Mouse (Mus musculus): ENCODE data around the gene Ccdc63.

The Ccdc63 gene

DNA sequence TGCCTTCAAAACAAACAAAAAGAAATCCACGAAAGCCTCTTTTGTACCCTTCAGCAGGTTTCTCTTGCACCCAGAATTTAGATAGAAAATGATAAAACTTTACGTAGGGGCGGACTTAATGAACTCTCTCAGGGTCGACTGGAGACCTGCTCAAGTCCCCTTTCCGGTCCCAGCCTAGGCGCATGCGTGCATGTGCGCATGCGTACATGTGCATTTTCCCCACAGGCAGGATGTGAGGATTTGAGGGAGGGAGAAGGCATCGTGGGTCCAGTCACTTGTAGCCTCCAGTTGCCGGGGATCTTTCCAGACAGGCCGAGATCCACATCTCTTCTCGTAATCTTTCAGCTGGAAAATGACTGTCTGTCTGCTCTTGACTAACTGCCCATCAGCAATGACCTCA lies 59.2 kb downstream of the Ccdc63 start:
- DNase-seq = no peak

DNA sequence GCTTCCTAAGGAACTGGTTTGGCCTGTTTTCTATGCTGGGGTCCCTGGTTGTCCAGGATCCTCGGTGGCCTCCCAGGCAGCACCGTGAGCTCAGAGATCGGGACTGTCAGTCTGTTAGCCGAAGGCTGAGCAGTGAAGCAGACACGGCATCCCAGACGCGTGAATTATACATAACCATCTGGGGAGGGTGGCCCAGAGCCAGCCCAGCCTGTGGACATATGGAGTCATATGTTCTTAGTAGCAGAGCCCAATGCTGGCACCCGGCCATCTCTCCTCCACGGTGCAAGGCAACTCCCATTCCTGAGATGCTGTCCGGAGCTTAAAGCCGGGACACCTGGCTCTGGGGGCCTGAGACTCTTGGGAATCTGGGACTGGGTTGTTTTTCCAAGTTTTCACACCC lies 59.7 kb downstream of the Ccdc63 start:
- peak; percentile 79 for DNase-seq

DNA sequence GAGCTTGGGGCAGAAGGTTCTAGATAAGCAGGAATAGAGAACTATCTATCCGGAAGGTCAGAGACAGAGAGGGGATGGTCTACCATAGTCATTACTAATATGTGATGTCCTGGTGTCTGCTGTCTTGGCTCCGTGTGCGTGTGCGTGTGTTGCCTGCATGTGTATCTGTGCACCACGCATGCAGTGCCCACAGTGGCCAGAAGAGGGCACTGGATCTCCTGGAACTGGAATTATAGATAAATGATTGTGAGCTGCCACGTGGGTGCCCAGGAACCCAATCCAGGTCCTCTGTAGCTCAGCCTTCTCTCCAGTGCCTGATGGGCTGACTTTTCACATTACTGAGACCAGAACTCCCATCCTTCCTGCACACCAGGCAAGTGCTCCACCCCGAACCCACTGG lies 60.8 kb downstream of the Ccdc63 start:
- no peak for DNase-seq

DNA sequence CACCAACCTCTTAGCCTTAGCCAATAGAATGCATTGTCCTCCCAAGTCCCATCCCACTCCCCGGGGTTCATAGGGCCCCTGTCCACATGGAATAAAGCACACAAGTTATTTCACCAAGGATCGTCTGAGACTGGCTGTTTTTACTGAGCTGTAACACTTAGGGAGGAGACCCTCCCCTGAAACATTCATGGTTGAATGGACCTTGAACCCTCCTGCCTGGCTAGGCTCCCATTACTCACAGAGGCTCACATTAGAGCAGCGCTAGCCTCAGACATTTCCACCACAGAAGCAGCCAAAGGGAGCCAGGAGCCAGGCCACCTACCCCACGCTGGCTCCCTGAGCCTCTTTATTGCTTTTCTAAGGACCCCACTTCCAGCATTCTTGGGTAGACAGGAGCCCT lies 63.4 kb downstream of the Ccdc63 start:
- DNase-seq = no peak

DNA sequence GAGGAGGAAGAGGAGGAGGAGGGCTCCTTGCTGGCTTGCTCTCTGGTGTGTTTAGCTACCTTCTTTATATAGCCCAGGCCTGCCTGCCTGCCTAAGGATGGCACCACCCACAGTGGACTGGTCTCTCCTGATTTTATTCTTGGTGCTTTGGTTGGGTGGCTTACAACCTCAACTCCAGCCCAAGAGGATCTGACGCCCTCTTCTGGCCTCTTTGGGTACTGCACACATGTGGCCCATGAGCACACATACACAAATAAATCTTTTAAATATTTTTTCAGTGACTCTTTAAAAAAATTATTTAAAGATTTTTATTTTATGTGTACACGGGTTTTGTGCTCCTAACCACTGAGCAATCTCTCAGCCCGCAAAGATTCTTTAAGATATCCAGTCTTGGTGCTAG lies 64.9 kb downstream of the Ccdc63 start:
- DNase-seq = no peak

DNA sequence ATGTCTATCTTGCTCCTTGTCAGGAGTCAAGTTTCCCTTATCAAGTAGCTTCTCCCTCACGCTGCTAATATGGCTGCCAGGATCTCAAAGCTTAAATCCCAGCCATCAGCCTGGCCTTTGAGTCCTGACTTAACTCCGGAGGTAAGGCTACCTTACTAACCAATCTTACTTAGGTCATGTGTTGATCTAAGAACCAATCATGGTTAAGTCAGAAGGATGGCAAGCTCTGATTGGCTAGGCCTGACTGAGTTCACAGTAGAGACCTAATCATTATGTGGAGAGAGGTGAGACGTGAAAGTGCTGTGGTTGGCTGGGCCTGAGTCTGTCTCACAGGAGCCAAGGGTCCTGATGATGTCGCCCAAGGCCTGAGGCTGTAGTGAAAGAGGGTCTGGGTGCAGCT lies 68.6 kb downstream of the Ccdc63 start:
- no peak for DNase-seq

DNA sequence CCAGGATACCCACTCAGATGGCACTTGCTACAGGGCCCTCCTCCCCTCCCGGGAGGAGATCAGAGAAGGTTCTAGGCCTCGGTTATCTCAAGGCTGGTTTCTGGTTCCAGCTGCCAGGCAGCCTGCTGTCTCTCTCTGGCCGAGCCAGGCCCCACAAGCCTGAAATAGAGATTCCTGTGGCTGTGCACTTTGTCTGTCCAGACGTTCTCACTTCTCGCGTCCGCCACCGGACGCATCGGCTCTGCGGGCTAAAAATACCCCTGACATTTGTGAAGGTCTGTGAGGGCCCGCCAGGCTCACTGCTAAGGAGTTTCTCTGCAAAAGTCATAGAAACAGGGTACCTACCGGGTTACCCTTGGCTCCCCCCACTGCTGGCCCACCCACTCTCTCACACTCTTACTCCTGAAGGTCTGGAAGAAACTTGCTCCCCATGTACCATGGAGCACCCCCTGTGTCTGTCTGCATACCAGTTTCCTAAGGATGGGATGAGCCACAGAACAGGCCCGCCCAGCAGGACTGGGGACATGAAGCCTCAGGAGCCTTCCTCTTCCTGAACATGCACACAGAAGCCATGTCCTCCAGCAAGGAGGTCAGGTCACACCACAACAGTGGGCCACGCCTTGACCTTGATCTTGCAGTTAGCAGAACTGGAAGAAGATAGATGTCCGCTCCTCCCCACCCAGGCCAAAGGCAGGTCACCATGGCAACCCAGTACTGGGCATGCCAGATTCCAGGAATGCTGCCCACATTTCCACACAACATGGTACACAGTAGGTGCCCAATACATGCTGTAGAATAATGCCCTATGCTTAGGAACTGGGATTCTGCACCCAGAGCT lies 69.4 kb downstream of the Ccdc63 start:
- peak; percentile 23 for DNase-seq

DNA sequence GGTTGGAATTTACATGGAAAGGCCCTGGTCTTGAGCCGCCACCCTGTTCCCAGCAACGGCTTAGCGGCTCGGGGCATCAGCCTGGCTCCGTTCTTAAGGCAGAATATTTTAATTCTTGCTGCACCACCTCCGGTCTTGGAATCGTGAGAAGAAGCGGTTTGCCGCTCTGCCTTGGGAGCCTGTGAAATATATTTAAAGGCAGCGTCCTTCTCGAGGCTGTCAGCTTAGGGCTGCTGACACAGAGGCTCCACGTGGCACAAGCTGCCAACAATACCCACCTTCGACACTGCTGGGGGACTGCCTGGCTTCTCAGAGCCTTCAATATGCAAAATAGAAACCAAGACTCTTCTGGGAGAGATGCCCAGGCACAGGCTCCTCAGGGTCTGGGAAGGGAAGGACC lies 72.1 kb downstream of the Ccdc63 start:
- DNase-seq = no peak

DNA sequence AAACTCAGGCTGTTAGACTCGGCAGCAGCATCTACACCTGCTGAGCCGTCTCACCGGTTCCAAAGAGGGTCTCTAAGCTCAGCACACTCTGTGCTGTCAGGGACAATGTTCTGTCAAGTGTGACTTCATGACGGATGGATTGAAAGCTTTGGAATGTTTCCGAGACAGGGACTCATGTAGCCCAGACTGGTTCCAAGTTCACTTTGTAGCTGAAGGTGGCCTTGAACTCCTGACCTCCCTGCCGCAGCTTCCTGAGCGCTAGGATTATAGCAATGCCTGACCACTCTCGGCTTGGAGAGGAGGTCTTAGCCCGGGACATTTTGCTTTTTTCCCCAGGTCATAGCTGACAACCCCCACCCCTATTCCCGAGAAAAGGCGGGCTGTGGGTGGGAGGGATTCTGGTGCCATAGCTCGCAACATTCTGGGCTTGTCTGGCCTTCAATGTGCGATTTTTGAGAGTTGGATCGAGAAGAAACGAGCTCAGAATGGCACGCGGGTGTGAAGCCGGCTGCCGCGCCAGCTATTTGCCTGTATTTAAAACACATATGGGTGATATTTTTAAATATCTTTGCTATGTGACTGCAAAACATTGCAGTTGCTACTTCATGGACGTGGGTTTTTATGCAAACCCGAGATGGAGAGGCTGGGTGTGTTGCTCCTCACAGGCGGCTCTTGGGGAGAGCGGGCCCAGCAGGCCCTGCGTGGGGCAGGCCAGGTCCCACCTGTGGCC lies 77.3 kb downstream of the Ccdc63 start:
- DNase-seq = peak; percentile 60

DNA sequence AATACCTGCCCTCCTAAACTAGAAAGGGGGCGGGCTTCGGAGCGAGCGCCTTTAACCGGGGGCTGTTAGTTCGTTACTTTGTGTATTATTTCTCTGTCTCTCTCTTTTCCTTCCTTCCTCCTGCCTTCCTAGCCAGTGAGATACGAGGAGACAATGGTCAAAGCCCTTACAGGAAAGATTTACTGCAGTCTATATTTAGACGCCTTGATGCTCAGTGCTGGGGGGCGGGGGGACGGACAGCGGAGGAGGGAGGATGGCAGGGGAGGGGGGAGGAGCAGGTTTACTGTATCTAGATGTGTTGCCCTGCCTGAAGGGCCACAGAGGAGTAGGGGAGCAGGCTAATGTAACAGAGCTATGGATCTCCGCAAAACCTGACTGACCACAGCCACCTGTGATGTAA lies 78.1 kb downstream of the Ccdc63 start:
- DNase-seq = no peak

DNA sequence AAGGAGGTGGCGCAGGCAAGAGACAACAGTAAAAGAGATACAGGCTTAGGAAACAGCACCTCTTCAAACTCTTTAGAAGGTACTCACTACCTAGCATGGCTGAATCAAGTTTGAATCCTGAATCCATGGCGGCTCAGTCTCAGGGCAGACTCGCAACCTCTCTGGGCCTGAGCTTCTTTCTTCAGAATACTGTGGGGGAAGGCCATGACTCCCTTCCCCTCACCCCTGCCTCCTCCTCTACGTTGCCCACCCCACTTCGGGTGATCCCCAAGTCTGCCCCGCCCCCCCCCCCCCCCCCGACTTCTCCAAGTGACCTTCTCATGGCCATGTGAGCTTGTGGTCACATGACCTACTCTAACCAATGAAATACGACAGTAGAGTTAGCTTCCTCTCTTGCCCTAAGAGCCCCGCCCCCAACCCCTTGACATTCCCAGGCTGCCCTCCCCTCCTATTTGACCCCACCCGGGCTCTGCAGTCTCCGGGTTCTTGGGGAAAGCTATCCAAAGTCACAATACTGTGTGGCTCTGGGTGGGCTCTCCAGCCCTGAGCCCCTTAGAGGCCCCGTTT lies 79.8 kb downstream of the Ccdc63 start:
- no peak for DNase-seq

DNA sequence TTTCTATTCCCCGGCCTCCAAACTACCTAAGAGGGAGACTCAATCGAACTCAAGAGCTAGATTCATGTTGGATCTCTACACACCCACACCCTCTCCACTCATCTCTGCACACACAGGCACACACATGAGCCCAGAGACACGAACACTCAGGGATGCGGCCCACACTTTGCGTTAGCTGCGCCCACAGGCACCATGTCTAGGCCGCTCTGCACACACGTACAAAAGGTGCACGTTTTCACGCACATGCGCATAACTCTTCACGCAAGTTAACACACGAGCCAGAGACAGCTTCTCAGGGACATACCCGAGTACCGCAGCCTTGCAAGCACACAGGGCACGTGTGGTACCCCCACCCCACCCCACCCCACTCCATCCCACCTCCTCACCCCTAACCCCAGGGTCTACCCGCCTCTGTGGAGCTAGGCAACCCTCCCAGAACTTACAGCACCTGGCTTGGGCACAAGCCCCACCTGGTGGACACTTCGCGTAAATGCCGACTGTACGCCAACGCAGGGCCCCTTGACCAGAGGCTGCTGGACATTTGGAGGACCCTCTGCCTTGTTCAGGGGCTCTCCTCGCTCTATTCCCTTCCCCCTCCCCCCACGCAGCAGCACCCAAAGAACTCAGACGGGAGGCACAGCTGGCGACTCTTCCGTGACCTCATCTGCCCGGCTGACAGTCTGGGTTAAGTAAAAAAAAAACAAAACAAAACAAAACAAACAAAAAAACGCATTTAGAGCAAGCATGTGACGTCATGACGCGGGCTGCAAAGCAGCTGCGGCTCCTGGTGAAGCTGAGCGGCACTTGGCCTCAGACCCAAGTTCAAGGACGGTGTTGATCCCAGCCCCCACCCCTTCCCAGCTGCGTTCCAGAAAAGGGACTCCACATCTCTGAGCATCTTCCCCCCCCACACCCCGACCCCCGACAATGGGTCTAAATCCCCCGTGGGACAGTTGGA lies 81.3 kb downstream of the Ccdc63 start:
- DNase-seq = no peak

All from right cerebral cortex, postnatal 25 days (tissue).